Mouse (Mus musculus): ENCODE results near the gene Myo6. TPM values are rescaled to one million over a fixed set of nuclear protein-coding genes. Genes with fewer than 3 reads are reported as not detected.

Myo6 gene
- total and polyA plus RNA-seq, 3 experiments = 1.2 to 1.6 TPM; not detected in 1

- H3K4me1 ChIP-seq (ENCODE audit: control insufficient read depth in 1 of 2, insufficient read depth in 2 of 2, low read length in 2 of 2) = no peaks in the 10 kb centered on the region
- H3K9ac ChIP-seq (ENCODE audit: control insufficient read depth, low read depth, low read length, poor library complexity, severe bottlenecking) = no peak overlapping the region
- no peak overlapping the region for H3K27ac ChIP-seq (ENCODE audit: control insufficient read depth, low read depth, low read length)
- no peak for TF ChIP-seq HCFC1 (IDR thresholded peaks at IDR 0.05; ENCODE audit: low read depth, low read length)
- no peak for TF ChIP-seq CTCF (IDR thresholded peaks at IDR 0.05 in 2 of 3, conservative IDR thresholded peaks at IDR 0.05 in 1 of 3; ENCODE audit: control insufficient read depth in 1 of 3, insufficient read depth in 1 of 3, low read depth in 2 of 3, low read length in 3 of 3, poor library complexity in 1 of 3, severe bottlenecking in 1 of 3)
- TF ChIP-seq ZMIZ1 (IDR thresholded peaks at IDR 0.05; ENCODE audit: low read depth, low read length) = no peak
- TF ChIP-seq MEF2A (IDR thresholded peaks at IDR 0.05; ENCODE audit: extremely low read depth, insufficient replicate concordance, low read depth, low read length, poor library complexity, severe bottlenecking) = no peak
- TF ChIP-seq NRF1 (IDR thresholded peaks at IDR 0.05; ENCODE audit: insufficient read depth, low read depth, low read length, poor library complexity, severe bottlenecking) = no peak
- no peaks in the 10 kb centered on the region for H3K36me3 ChIP-seq (ENCODE audit: control insufficient read depth in 1 of 2, insufficient read depth in 2 of 2, low read length in 2 of 2)
- H3K27me3 ChIP-seq (ENCODE audit: control insufficient read depth in 1 of 2, insufficient read depth in 2 of 2, low read length in 2 of 2) = no peaks in the 10 kb centered on the region; a peak in 2 of 4 replicates
- DNase-seq (ENCODE audit: low read depth, low spot score) = no peak
- H3K4me3 ChIP-seq (ENCODE audit: control insufficient read depth in 1 of 2, insufficient read depth in 1 of 2, low read depth in 2 of 2, low read length in 2 of 2) = no peak overlapping the region
- no peaks in the 10 kb centered on the region for H3K9me3 ChIP-seq (replicated peaks; ENCODE audit: insufficient read depth, low read length)
- H3K79me2 ChIP-seq (ENCODE audit: control insufficient read depth, insufficient read depth, low read length, poor library complexity) = no peaks in the 10 kb centered on the region
These were observed 119.8 kb downstream of the Myo6 start for GRCm38 (mm10) chr9:80284539-80285174.

DNA sequence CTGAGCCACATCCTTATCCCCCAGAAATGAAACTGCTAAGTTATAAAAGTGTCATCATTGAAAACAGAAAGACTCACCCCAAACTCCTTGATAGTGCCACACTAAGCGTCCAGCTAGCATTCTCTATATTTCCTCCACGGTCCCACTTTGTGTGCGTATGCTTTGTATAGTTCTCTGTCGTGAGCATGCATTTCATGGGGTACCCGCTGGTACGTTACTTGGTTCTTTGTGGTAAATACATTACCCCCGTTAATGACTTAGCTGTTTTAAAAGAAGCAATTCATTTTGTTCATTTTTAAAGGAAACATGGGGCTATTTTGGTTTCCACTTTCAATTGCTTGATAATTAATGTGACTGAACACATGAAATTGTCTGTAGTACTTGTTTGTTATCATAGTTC lies 122.0 kb downstream of the Myo6 start:
- no peaks in the 10 kb centered on the region for H3K79me2 ChIP-seq (ENCODE audit: control insufficient read depth, insufficient read depth, low read length, poor library complexity)
- no peaks in the 10 kb centered on the region for H3K4me1 ChIP-seq (ENCODE audit: control insufficient read depth in 1 of 2, insufficient read depth in 2 of 2, low read length in 2 of 2)
- no peaks in the 10 kb centered on the region for H3K36me3 ChIP-seq (ENCODE audit: control insufficient read depth in 1 of 2, insufficient read depth in 2 of 2, low read length in 2 of 2)
- H3K9ac ChIP-seq (ENCODE audit: control insufficient read depth, low read depth, low read length, poor library complexity, severe bottlenecking) = no peak overlapping the region
- H3K27me3 ChIP-seq (ENCODE audit: control insufficient read depth in 1 of 2, insufficient read depth in 2 of 2, low read length in 2 of 2) = no peaks in the 10 kb centered on the region; a peak in 1 of 4 replicates
- no peak overlapping the region for H3K27ac ChIP-seq (ENCODE audit: control insufficient read depth, low read depth, low read length)
- no peak for DNase-seq (ENCODE audit: low read depth, low spot score)
- H3K4me3 ChIP-seq (ENCODE audit: control insufficient read depth in 1 of 2, insufficient read depth in 1 of 2, low read depth in 2 of 2, low read length in 2 of 2) = no peak overlapping the region
- no peaks in the 10 kb centered on the region for H3K9me3 ChIP-seq (replicated peaks; ENCODE audit: insufficient read depth, low read length)
- TF ChIP-seq TCF12 (IDR thresholded peaks at IDR 0.05; ENCODE audit: low read depth, low read length) (no peak), POLR2A (IDR thresholded peaks at IDR 0.05; ENCODE audit: control insufficient read depth in 1 of 2, insufficient read depth in 1 of 2, low read depth in 1 of 2, low read length in 2 of 2, poor library complexity in 1 of 2) (no peak), SIN3A (IDR thresholded peaks at IDR 0.05; ENCODE audit: low read length) (no peak), GABPA (IDR thresholded peaks at IDR 0.05; ENCODE audit: low read depth, low read length) (no peak), MEF2A (IDR thresholded peaks at IDR 0.05; ENCODE audit: extremely low read depth, insufficient replicate concordance, low read depth, low read length, poor library complexity, severe bottlenecking) (no peak), E2F4 (IDR thresholded peaks at IDR 0.05; ENCODE audit: borderline replicate concordance, low read depth, low read length) (no peak), ZC3H11A (IDR thresholded peaks at IDR 0.05; ENCODE audit: low read depth, low read length) (no peak), UBTF (IDR thresholded peaks at IDR 0.05; ENCODE audit: borderline replicate concordance, insufficient read depth, low read depth, low read length) (no peak), MAZ (IDR thresholded peaks at IDR 0.05; ENCODE audit: low read depth, low read length) (no peak), JUND (IDR thresholded peaks at IDR 0.05; ENCODE audit: low read depth, low read length) (no peak), USF1 (IDR thresholded peaks at IDR 0.05; ENCODE audit: low read depth, low read length) (no peak), USF2 (IDR thresholded peaks at IDR 0.05; ENCODE audit: borderline replicate concordance in 1 of 2, insufficient read depth in 1 of 2, low read depth in 1 of 2, low read length in 2 of 2) (no peak), ZNF384 (IDR thresholded peaks at IDR 0.05; ENCODE audit: low read depth, low read length) (no peak), POLR2AphosphoS5 (IDR thresholded peaks at IDR 0.05; ENCODE audit: borderline replicate concordance, low read depth, low read length) (no peak), HCFC1 (IDR thresholded peaks at IDR 0.05; ENCODE audit: low read depth, low read length) (no peak), EP300 (IDR thresholded peaks at IDR 0.05; ENCODE audit: low read depth in 1 of 2, low read length in 2 of 2) (no peak), ELF1 (IDR thresholded peaks at IDR 0.05; ENCODE audit: low read depth, low read length) (no peak), RAD21 (IDR thresholded peaks at IDR 0.05; ENCODE audit: low read depth, low read length) (no peak), MXI1 (IDR thresholded peaks at IDR 0.05; ENCODE audit: low read depth, low read length) (no peak), GATA1 (IDR thresholded peaks at IDR 0.05; ENCODE audit: low read depth, low read length) (no peak)

Data from MEL (cell line).